Mouse (Mus musculus): ENCODE data around the gene Lrrc17.

- no peak for TF ChIP-seq POLR2A (IDR thresholded peaks at IDR 0.05; ENCODE audit: insufficient read depth, low read depth, low read length)
- TF ChIP-seq CTCF (IDR thresholded peaks at IDR 0.05; ENCODE audit: insufficient read depth, low read depth, low read length), result no peak
Measured at GRCm38 (mm10) chr5:21544821-21545220, 1.5 kb downstream of the Lrrc17 start.
